Mouse (Mus musculus): ENCODE measurements around the gene St3gal5. TPM values are rescaled to one million over a fixed set of nuclear protein-coding genes. Genes with fewer than 3 reads are reported as not detected.

Gene St3gal5
- polyA plus RNA-seq, 1 experiment from 2014 or later, result 29.6 TPM

DNA sequence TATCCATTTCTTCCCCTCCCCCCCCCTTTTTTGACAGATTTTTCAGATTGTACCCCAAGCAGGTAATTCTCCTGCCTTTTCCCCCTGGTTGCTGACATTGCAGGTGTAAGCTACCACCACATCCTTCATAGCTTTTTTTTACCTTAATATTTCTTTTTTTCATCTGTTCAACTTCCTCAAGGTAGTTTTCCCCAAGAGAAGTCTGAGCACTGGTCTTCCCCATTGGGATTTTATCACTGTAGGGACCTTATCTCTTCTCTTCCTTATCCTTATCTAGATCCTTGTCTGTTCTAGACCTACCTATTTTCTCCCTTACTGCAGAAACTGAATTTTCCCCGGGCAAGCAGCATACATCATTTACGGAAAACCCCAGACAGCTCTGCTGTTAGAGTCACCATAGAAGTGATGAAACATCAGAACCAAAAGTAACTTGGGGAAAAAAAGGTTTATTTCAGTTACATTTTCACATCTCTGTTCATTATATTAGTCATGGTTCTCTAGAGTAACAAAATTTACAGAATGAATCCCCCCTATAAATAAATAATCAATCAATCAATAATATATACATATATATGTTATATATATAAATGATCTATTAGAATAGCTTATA is 15.8 kb downstream of the St3gal5 start:
- Histone ChIP-seq H3K27me3 (no peaks in the 10 kb centered on the region), H3K4me1 (peaks cover 10% of the 10 kb centered on the region), H3K9ac (no peak overlapping the region), H3K4me3 (replicated peaks) (no peak overlapping the region), H3K36me3 (no peaks in the 10 kb centered on the region), H3K27ac (replicated peaks) (no peak overlapping the region), H3K9me3 (replicated peaks) (no peaks in the 10 kb centered on the region), H3K4me2 (replicated peaks) (no peak overlapping the region)
- 82% methylated on average over 2 of the region's 2 CpGs for WGBS
- ATAC-seq (ENCODE audit: insufficient number of reproducible peaks, low FRiP score, low TSS enrichment, low read depth), result no peak

DNA sequence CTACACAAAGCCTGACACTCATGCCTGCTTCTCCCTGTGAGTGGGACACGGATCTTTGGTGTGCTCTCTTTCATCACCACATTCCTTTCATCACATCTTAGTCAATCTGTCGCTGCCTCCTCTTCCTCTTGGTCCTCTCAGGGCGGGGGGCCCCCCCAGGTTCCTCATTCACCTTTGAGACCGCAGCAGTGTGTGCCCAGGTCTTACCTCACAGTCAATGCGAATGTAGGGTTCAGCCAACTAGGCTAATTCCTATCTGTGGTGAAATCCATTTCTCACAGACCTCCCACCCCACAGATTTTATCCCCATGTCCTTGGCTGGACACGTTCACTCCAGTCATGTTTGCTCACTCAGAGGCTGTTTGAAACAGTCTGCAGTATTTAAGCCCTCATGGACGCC is 17.5 kb downstream of the St3gal5 start:
- Histone ChIP-seq H3K27ac (replicated peaks) (no peak overlapping the region), H3K4me1 (peaks cover 5% of the 10 kb centered on the region), H3K4me2 (replicated peaks) (no peak overlapping the region), H3K4me3 (replicated peaks) (no peak overlapping the region), H3K9ac (no peak overlapping the region), H3K9me3 (replicated peaks) (no peaks in the 10 kb centered on the region), H3K27me3 (no peaks in the 10 kb centered on the region), H3K36me3 (no peaks in the 10 kb centered on the region)
- no peak for ATAC-seq (ENCODE audit: insufficient number of reproducible peaks, low FRiP score, low TSS enrichment, low read depth)
- WGBS, result 80% methylated on average over 7 of the region's 7 CpGs

DNA sequence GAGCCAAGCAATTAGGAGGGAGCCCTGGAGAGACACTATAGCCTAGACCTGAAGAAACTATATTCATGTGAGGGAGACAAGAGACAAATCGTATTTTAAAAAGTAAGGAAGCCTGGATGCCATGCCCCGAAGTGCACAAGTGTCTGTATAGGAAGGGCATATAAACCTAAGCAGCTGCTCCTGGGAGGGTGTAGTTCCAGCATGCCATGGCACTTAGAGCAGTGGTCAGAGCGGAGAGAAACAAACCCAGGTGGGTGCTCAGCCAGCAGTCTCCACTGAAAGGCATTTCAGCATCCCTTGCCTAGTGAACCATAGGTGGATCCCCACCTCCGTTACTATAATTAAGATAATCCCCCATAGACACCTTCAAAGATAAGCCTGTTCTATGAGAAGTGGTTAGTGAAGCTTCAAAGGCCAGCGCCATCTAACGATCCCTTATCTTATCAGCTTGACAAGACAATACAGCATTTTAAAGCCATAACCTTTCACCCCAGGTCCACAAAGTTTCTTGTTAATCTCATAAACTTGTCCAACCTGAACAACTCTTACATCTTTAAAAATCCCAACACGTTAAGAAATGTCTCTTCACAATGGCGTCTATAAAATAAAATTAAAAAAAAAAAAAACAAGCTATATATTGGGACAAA is 20.1 kb downstream of the St3gal5 start:
- H3K4me3 ChIP-seq (replicated peaks), result no peak overlapping the region
- no peak for ATAC-seq (ENCODE audit: insufficient number of reproducible peaks, low FRiP score, low TSS enrichment, low read depth)
- H3K9me3 ChIP-seq (replicated peaks), result no peaks in the 10 kb centered on the region
- no peak overlapping the region for H3K4me2 ChIP-seq (replicated peaks)
- H3K27ac ChIP-seq (replicated peaks), result no peak overlapping the region
- 67% methylated on average over 8 of the region's 8 CpGs for WGBS
- no peak overlapping the region for H3K9ac ChIP-seq
- peaks cover 2% of the 10 kb centered on the region for H3K4me1 ChIP-seq
- no peaks in the 10 kb centered on the region for H3K27me3 ChIP-seq
- H3K36me3 ChIP-seq, result no peaks in the 10 kb centered on the region

DNA sequence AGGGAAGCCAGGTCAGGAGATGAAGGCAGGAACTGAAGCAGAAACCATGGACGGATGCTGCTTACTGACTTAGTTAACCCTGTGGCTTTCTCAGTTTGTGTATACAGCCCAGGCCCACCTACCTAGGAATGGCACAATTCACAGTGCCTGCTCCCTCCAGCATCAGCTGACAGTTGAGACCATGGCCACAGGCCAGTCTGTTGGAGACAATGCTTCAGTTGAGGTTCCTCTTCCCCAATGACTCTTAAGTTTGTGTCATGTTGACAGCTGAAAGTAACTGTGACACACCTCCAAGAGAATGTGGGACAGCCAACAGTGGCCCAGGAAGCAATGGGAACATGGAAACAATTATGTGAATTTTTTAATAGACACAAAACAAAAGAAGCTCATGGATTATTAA is 22.5 kb downstream of the St3gal5 start:
- H3K9ac ChIP-seq, result no peak overlapping the region
- H3K36me3 ChIP-seq, result no peaks in the 10 kb centered on the region
- no peaks in the 10 kb centered on the region for H3K4me1 ChIP-seq
- H3K4me2 ChIP-seq (replicated peaks), result no peak overlapping the region
- ATAC-seq (ENCODE audit: insufficient number of reproducible peaks, low FRiP score, low TSS enrichment, low read depth), result no peak
- H3K9me3 ChIP-seq (replicated peaks), result no peaks in the 10 kb centered on the region
- H3K27me3 ChIP-seq, result no peaks in the 10 kb centered on the region
- 79% methylated on average over 1 of the region's 1 CpGs for WGBS
- no peak overlapping the region for H3K27ac ChIP-seq (replicated peaks)
- H3K4me3 ChIP-seq (replicated peaks), result no peak overlapping the region

DNA sequence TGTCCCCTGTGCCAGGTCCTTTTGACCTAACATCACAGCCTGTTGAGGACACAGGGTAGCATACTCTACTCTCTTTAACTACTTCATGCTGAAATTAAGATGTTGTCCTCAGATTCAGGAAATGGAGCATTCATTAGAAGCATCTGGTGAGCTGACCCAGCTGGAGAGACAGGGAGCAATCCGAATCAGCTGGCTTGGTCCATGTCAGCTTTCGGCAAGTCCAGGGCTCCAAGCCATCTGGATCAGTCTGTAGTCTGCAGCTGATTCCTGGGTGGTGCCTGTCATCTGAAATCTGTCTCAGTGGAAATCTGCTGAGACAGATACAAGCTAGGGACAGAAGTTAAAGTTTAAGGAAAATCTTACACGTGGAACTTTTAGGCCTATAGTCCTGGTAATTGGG is 23.9 kb downstream of the St3gal5 start:
- Histone ChIP-seq H3K9me3 (replicated peaks) (no peaks in the 10 kb centered on the region), H3K4me1 (no peaks in the 10 kb centered on the region), H3K27ac (replicated peaks) (no peak overlapping the region), H3K36me3 (no peaks in the 10 kb centered on the region), H3K9ac (no peak overlapping the region), H3K27me3 (no peaks in the 10 kb centered on the region), H3K4me2 (replicated peaks) (no peak overlapping the region), H3K4me3 (replicated peaks) (no peak overlapping the region)
- ATAC-seq (ENCODE audit: insufficient number of reproducible peaks, low FRiP score, low TSS enrichment, low read depth), result no peak
- WGBS, result 36% methylated on average over 3 of the region's 3 CpGs

DNA sequence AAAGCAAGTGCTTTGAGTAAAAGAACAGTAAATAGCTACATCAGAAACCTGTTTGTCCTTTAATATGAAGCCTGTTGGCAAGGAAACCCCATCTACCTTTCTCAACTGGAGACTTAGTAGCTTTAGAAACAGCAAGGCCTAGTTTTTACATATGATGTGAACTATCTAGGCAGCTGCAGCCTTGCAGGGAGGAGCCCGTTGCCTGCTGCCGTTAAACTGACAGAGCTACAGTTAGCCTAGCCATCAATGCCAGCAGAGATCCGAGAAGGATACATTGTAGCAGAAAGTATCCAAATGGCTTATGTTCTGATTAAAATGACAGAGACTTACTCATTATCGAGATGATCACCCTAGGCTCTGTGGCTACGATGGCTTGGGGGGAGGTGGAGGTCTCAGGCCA is 25.1 kb downstream of the St3gal5 start:
- Histone ChIP-seq H3K9ac (no peak overlapping the region), H3K36me3 (no peaks in the 10 kb centered on the region), H3K4me3 (replicated peaks) (no peak overlapping the region), H3K9me3 (replicated peaks) (no peaks in the 10 kb centered on the region), H3K4me2 (replicated peaks) (no peak overlapping the region), H3K27me3 (no peaks in the 10 kb centered on the region), H3K4me1 (no peaks in the 10 kb centered on the region), H3K27ac (replicated peaks) (no peak overlapping the region)
- 86% methylated on average over 5 of the region's 5 CpGs for WGBS
- no peak for ATAC-seq (ENCODE audit: insufficient number of reproducible peaks, low FRiP score, low TSS enrichment, low read depth)

DNA sequence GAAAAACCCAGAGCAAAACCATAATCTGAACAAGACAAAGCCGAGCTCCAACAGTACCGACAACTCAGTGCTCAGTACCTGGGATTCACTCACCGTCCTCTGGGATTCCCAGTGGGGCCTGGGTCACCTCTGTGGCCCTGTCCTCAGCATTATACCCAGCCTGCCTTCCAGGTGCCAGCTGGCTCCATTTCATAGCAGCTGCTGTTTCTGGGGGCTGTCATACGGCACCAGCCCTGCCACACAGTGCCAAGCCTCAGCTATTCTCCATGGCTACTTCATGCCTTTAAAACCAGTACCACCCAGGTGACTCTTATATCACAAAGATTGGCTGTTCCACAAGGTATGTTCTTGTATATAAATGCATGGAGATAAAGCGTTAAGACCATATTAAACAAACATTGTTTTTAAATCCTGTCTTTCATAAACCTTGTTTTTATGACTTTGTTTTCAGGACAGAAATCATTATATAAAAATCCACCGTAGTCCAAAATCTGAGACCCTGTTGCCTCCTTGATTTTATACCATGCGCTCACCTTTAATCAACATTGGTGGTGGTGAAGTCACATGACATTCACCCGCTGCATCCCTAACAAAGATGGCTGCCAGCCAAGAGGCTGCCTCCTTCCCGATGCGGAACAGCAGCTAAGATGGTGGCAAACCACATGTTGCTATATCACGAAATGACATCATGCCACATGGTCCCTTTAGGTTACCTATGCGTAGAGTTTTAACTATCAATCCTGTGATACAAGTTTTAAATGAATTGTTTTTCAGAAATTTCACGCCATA is 27.1 kb downstream of the St3gal5 start:
- no peaks in the 10 kb centered on the region for H3K9me3 ChIP-seq (replicated peaks)
- no peaks in the 10 kb centered on the region for H3K4me1 ChIP-seq
- no peak overlapping the region for H3K4me3 ChIP-seq (replicated peaks)
- no peak overlapping the region for H3K9ac ChIP-seq
- H3K36me3 ChIP-seq, result no peaks in the 10 kb centered on the region
- H3K4me2 ChIP-seq (replicated peaks), result no peak overlapping the region
- H3K27ac ChIP-seq (replicated peaks), result no peak overlapping the region
- H3K27me3 ChIP-seq, result no peaks in the 10 kb centered on the region
- 90% methylated on average over 13 of the region's 13 CpGs for WGBS
- no peak for ATAC-seq (ENCODE audit: insufficient number of reproducible peaks, low FRiP score, low TSS enrichment, low read depth)

DNA sequence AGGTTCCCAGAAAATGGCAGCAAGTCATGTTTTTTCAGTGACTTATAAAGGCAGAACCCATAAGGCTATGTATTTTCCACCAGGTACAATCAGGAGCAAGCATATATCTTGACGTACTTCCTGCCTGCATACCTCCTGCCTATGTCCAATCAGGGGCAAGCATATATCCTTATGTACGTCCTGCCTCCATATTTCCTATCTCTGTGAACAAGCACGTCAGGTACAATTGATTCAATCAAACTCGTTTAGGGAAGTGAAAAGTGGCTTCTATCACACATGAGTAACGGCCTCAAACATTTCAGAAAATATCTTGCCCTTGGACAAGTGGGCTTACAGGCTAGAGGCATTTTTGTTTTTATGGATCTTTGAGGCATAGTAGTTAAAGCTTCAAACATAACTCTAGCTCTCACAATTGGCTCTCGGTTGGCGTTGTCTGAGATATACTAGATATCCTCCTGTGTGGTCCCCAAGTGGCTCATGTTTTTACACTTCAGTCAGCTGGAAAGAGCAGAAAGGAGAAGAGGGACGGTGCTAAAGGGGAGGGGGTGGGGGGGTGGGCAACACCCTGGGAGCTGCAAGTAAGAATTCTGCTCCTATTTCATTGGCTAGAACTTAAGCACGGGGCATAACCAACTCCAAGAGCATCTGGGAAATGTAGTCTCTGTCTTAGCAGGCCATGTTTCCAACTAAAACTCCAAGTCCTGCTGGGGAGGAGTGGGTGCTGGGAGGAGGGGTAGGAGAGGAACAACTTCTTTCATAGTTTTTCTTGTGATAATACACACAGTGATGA is 28.9 kb downstream of the St3gal5 start:
- WGBS, result 77% methylated on average over 9 of the region's 9 CpGs
- no peak for ATAC-seq (ENCODE audit: insufficient number of reproducible peaks, low FRiP score, low TSS enrichment, low read depth)
- no peak overlapping the region for H3K27ac ChIP-seq (replicated peaks)

DNA sequence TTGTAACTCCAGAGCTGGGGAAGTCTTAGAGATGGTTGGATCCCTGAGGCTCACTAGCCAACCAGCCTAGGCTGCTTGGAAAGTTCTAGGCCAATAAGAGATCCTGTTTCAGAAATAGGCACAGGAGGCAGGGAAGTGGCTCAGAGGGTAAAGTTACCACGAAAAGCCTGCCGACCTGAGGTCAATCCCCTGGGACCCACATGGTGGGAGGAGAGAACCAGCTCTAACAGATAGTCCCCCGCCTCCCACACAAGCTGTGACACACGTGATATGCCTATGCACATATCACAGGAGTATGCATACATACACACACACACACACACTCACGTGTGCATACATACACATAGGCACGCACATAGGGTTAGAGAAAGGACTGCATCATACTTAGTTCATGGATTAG is 32.7 kb downstream of the St3gal5 start:
- WGBS, result 68% methylated on average over 6 of the region's 6 CpGs
- Histone ChIP-seq H3K9ac (no peak overlapping the region), H3K27ac (replicated peaks) (no peak overlapping the region), H3K36me3 (peaks cover 17% of the 10 kb centered on the region; the same call in 1 of the 2 replicates), H3K4me1 (no peaks in the 10 kb centered on the region), H3K9me3 (replicated peaks) (no peaks in the 10 kb centered on the region), H3K27me3 (no peaks in the 10 kb centered on the region), H3K4me3 (replicated peaks) (no peak overlapping the region), H3K4me2 (replicated peaks) (no peak overlapping the region)
- ATAC-seq (ENCODE audit: insufficient number of reproducible peaks, low FRiP score, low TSS enrichment, low read depth), result no peak

More for the DNA sequence above, 28.9 kb downstream of the St3gal5 start:
- Histone ChIP-seq H3K27me3 (no peaks in the 10 kb centered on the region), H3K9ac (no peak overlapping the region), H3K9me3 (replicated peaks) (no peaks in the 10 kb centered on the region), H3K4me3 (replicated peaks) (no peak overlapping the region), H3K4me1 (no peaks in the 10 kb centered on the region), H3K36me3 (0 out of 2 replicates have a peak, but pooled peaks cover 5% of the 10 kb centered on the region), H3K4me2 (replicated peaks) (no peak overlapping the region)

DNA sequence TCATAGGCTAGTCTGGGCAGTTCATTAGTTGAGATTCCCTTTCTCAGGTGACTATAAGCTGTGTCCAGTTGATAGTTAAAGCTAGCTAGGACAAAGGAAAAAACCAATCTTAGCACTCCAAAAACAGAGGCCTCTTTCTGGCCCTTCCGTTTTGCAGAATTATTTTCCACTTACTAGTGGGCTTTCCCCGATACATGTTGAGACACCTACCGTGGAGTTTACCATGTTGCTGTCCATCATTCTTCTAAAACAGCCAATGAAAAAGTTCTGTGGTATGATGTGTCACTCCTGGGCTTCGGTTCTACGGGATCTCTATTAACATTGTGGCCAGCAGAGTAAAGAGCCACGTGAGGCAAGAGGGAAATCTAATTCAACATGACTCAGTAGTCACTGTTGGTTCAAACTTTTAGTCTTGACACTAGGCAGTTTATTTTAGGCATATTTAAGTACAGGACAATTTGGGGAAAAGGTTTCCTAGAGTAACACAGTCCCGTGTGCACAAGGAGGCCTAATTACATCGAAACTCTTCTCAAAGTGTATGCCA is 35.4 kb downstream of the St3gal5 start:
- no peak for ATAC-seq (ENCODE audit: insufficient number of reproducible peaks, low FRiP score, low TSS enrichment, low read depth)
- no peak overlapping the region for H3K4me2 ChIP-seq (replicated peaks)
- H3K4me3 ChIP-seq (replicated peaks), result no peak overlapping the region
- H3K27me3 ChIP-seq, result no peaks in the 10 kb centered on the region
- H3K9ac ChIP-seq, result no peak overlapping the region
- 0 out of 2 replicates have a peak, but pooled peaks cover 15% of the 10 kb centered on the region for H3K4me1 ChIP-seq
- 92% methylated on average over 8 of the region's 8 CpGs for WGBS
- H3K9me3 ChIP-seq (replicated peaks), result no peaks in the 10 kb centered on the region
- no peak overlapping the region for H3K27ac ChIP-seq (replicated peaks)
- H3K36me3 ChIP-seq, result peaks cover 17% of the 10 kb centered on the region; the same call in 1 of the 2 replicates

Measured in embryonic facial prominence, embryonic 15.5 days (tissue).